Mouse (Mus musculus) heart, postnatal 10 days (tissue): Measurements from ENCODE around the gene Twnk. TPM values are rescaled to one million over a fixed set of nuclear protein-coding genes. Genes with fewer than 3 reads are reported as not detected.

Source experiments
- DNase-seq, 2 experiments: peaks; one replicate each; pipeline ENCODE4 v3.0.0; 2021
- intact Hi-C: fragments of 180-260 bp; cut with DNase I; formaldehyde crosslinking; loops from one replicate; pipeline ENCODE4 v1.15.1; 2025
- total RNA-seq, 2 experiments: library from RNA; stranded (reverse); gene quantifications; 2 replicates each; pipeline ENCODE4 v1.2.3; 2021

Gene Twnk
- total RNA-seq, 2 experiments from 2014 or later = 16.6 to 19.1 TPM

DNA sequence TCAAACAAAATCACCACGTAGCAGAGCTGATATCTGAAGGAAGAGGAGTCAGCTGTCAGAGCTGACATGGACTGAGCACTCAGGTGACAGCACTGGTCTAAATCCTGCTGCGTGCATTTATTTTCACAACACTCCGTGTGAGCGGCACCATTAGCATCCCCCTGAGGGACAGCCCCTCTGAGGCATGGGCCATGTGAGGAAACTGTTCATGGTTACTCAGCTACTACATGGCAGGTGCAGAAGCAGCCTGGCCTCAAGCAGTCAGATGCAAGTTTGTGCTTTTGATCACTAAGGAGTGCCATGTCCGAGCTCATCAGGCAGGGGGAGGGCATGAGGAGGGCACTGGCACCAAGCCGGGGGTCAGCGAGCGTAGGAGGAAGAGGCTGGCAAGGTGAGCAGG is 5.8 kb upstream of the Twnk start:
- no peak for DNase-seq

DNA sequence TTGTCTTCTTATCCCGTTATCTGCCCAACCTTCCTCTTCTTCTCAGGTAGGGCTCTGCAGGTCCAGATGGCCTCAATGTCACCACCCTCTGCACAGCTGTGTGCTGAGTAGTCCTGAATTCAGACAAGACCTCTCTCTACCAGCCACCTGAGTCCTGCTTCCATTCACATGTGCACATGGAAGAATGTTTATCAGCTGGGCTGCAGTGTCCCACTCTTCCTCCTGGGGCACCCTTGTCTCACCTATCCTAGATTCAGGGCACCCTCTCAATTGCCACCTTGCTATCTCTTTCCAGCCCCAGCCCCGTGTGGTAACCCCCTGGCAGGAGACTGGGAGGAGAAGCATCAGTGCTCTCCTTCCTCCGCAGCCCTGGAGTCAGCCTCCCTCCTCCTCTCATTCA is 3.2 kb upstream of the Twnk start:
- intact Hi-C loops = no loop called here
- no peak for DNase-seq

More for the DNA sequence above, 5.8 kb upstream of the Twnk start:
- intact Hi-C loops = no loop called here

DNA sequence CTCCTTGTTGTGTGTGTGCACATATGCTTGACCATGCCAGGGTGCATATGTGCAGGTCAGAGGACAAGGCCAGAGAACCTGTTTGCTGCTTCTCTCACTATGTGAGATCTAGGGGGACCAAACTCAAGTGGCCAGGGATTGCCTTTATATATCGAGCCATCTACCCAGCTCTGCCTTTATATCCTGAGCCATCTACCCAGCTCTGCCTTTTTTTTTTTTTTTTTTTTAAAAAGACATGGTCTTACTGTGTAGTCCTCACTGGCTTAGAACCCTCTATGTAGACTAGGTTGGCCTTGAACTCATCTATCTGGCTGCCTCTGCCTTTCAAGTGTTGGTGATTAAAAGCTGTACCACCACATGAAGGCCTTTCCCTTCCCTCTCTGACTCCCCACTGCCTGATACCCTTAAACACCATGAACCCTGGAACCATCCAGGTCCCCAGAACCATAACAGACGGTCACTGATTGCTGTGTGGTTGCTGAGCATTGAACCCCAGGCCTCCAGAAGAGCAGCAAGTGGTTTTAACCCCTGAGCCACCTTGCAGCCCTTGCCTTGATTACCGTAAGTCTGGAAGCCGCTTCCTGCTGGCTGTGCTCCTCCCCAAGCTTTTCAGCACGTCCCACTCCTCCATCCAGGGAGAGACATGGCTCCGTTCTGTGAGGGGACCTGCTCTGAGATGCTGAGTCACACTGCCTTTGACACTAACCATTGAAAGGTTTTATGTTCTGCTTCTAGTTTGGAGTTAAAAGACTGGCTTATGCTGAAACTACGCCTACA is 1.5 kb upstream of the Twnk start:
- intact Hi-C loops = no loop called here
- DNase-seq = no peak

DNA sequence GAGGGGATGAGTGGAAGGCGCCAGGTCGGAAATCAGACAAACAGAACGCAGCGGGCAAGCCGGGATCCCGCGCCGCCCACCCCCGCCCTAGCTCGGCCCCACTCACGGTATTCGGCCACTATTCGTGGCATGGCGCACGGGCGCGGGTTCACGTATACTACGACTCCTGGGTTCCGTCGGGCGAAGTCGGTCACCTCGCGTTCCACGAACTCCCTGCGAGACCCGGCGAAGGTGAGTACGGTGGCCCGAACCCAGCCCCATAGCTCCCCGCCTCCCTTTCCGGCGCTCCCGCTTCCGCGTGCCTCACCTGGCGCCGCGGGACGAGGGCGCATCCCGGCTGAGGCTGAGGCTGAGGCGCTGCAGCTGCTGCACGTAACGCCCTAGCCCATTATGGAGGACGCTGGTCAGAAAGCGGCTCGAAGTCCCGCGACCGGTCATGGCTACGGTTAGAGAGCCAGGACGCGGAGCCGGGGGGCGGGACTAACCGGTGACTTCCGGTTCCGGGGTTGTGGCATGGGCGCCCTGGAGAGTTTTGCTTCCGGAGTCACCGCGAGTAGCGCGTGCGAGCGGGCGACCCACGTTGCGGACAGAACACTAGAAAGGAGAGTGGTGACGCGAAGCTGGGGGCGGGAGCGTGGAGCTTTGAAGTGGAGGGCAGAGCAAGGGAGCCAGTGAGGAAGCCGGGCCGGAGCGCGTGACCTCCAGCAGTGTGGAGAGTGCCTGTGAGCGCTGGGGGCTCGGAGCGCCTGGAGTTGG is 672 bp downstream of the Twnk start, which contains the start of gene Mrpl43:
Gene Mrpl43, minus strand, starts transcription at position 486 of the 756 bp plus-strand sequence.
- intact Hi-C loops = loop anchor here (5.0 kb wide), 1 partner anchor 36 kb away; no protein-coding TSS in a partner anchor
- DNase-seq = peak; percentile 97 to 99

DNA sequence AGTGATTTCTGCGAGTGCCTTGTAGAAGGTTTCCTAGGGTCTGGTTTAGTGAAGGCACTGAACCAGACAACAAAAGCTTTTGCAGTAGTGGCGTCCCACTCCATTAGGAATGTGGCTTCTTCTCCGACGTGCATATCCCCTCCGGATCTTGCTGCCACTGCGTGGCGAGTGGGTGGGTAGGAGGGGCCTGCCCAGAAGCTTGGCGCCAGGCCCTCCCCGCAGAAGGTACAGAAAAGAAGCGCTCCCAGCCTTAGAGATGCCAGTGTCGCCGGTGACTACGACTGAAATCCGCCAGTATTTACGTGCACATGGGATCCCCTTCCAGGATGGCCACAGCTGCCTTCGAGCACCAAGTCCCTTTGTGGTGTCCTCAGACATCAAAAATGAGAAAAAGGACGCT is 1.6 kb downstream of the Twnk start:
- intact Hi-C loops = loop anchor here (5.0 kb wide), 1 partner anchor 35 kb away; no protein-coding TSS in a partner anchor
- no peak for DNase-seq

DNA sequence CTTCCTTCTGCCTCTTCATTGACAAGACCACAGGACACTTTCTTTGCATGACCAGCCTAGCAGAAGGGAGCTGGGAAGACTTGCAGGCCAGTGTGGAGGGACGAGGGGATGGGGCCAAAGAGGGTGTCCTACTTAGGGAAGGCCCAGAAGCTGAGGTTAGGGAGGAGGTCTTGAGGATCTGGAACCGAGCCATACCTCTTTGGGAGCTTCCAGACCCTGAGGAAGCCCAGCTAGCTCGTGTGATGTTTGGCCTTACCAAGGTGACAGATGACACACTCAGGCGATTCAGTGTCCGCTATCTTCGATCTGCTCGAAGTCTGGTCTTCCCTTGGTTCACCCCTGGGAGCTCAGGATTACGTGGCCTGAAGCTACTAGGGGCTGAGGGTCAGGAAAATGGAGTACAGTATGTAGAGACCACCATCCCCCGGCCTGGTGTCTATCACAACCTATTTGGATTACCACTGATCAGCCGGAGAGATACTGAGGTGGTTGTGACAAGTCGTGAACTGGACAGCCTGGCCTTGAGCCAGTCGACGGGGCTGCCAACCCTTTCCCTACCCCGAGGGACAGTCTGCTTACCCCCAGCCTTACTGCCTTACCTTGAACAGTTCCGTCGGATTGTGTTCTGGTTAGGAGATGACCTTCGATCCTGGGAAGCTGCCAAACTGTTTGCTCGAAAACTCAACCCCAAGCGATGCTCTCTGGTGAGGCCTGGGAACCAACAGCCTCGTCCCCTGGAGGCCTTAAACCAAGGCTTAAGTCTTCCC is 2.1 kb downstream of the Twnk start:
- intact Hi-C loops = loop anchor here (5.0 kb wide), 1 partner anchor 35 kb away; no protein-coding TSS in a partner anchor

DNA sequence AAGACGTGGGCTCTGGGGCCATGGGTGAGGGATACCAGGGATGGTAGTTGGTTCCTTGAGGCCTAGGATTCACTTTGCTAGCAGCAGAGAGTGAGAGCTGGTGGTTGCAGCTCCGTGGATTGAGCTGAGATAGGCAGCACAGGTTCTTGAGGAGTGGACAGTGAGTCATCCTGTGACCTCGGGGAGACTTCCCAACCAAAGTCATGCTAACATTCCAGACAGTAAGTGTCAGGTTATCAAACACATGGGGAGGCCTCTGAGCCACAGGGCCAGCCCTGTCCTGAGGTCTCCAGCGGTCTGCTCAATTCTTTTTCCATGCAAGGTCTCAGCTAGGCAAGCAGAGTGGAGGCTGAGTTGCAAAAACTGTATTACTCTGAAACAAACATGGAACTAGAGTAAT is 5.2 kb downstream of the Twnk start:
- intact Hi-C loops = no loop called here
- DNase-seq = no peak

More for the DNA sequence above, 2.1 kb downstream of the Twnk start:
- DNase-seq = no peak

DNA sequence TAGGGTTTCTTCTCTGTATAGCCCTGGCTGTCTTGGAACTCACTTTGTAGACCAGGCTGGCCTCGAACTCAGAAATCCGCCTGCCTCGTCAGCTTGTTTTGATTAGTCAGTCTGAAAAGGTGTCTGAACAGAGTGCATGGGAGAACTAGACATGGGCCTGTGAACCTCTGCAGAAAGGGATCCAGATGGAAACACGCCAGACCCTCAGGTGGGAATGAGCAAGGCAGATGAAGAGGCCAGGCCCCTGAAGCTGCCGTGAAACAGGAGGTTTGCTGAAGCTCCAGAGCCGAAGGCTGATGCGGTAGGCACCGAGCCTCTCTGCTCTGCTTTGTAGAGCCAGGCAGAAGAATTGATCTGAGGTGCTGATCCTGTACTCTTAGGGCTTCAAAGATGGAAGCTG is 6.8 kb downstream of the Twnk start:
- intact Hi-C loops = loop anchor here (1.0 kb wide), 1 partner anchor 19 kb away; no protein-coding TSS in a partner anchor
- DNase-seq = no peak

DNA sequence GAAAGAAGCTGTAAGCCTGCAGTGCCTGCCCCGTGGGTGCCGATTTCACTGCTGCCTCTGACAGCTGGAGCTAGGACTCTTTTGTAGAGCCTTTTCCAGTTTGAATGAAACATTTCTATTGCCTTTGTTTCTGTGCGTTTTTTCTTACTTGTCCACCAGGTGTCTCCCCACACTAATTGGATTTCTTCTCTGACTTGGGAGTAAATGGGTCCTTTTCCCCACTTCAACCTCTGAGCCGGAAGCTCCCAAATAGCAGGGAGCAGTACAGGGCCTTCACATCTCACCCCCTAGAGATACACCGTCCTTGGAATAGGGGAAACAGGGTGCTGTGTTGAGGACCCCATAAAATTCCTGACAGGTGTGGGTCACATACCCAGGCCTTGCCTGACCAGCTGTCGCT is 7.2 kb downstream of the Twnk start:
- intact Hi-C loops = loop anchor here (1.0 kb wide), 1 partner anchor 19 kb away; no protein-coding TSS in a partner anchor
- peak; percentile 62 to 68 for DNase-seq

DNA sequence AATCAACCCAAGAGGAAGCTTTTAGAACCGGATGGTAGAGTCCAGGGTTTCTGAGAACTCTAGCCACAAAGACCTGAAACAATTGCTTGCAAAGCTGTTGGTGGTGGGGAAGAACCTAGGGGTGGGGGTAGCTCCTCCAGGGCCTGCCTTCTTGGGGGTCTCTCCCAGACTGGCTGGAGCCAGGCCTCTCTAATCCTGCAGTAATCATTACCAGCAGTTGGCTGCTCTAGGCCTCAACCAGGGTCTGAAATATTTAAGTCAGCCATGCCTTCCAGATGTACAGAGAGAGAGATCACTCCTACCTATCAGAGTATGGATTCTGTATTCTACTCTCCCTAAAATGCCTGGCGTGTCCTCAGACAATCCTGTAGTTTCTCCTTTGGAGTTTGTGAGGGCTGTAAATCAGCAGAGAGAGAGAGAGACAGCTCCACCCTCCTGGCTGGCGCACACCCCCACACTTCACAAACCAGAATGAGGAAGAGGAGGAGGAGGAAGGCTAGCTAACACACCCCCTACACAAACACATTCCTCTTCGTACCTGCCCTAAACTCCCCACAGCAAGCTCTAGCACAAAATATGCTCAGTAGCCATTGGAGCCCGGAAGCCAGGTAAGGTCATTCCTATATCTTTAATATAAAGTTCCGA is 8.2 kb downstream of the Twnk start:
- intact Hi-C loops = no loop called here
- DNase-seq = no peak

DNA sequence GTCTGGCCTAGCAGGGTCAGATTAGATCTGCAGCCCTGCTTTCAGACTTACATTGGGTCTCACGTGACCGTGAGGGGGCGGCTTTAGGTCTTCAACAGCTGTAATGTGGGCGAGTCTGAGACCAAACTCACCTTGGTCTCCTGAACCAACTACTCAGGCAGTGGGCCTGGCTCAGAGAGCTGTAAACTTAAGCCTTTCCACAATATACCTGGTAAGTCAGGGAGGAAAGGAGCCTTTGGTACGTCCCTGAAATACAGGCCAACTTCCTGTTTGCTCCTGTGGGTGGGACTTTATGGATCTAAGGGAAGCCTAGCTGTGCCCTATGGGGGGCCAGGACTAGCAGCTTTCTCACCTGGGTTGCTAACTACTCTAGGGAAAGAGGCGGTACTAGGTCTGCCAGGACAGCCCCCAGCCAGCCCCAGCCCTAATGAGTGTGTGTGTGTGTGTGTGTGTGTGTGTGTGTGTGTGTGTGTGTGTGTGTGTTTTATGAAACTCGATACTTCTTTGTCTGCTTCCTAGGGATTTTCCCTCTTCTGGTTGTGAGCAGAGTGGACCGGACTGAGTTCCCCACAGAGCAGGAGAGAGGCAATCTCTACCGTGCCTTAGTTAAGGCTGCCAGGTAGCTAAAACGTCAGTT is 9.0 kb downstream of the Twnk start, which contains the start of gene Lzts2:
Gene Lzts2, plus strand, starts transcription at position 80 of the 637 bp plus-strand sequence.
- intact Hi-C loops = no loop called here
- peak in 1 of 2 experiments; percentile 17 for DNase-seq

DNA sequence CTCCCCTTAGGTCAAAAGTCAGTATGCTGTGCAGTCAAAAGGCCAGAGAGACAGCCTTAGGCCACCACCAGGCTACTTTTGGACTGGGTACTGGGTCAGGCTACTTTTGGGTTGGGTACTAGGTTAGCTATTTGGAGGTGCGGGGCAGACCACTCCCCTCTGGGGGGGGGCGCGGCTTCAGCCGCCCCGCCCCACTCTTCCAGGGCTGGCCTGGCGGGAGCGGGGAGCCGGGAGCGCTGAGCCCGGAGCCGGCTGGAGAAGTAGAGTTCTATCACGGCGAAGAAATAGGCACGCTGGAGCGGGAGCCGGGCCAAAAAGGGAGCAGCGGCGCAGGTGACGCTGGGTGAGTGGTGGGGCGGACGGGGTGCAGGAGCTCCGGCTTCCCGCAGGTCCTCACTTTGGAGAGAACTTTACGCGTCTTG is 9.5 kb downstream of the Twnk start:
- peak; percentile 74 to 80 for DNase-seq
- intact Hi-C loops = no loop called here

DNA sequence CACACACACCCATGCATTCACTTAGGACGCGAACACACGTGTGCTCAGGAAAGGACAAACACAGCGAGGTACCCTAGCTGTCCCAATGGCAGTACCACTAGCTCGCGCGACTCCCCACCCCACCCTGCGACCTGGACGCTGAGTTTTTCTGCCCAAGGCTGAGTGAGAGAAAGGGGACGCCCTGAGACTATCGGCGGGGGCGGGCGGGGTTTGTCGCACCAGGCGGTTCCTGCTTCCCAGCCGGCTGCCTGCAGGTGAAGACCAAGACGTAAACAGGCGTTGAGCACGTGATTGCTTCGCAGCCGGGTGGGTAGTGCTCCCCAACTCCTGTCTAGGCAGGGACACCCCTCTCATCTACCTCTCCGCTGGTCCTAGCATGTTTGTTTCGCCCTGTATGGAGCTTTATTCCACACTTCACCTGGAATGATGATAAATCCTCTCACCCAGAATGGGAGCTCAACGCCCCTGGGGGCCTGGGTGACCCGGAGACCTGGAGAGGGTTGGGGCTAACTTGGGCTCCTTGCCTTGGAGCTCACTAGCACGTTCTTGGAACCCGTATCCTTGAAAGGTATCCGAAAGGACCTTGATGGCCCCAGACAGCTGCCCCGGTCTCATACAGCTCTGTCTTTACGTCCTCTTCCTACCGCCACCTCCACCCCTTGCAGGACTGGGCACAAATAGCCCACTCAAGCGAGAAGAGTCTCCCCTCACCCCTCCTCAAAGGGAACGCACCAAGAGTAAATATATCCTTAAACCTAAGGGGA is 10.2 kb downstream of the Twnk start:
- intact Hi-C loops = no loop called here
- peak; percentile 73 to 77 for DNase-seq

DNA sequence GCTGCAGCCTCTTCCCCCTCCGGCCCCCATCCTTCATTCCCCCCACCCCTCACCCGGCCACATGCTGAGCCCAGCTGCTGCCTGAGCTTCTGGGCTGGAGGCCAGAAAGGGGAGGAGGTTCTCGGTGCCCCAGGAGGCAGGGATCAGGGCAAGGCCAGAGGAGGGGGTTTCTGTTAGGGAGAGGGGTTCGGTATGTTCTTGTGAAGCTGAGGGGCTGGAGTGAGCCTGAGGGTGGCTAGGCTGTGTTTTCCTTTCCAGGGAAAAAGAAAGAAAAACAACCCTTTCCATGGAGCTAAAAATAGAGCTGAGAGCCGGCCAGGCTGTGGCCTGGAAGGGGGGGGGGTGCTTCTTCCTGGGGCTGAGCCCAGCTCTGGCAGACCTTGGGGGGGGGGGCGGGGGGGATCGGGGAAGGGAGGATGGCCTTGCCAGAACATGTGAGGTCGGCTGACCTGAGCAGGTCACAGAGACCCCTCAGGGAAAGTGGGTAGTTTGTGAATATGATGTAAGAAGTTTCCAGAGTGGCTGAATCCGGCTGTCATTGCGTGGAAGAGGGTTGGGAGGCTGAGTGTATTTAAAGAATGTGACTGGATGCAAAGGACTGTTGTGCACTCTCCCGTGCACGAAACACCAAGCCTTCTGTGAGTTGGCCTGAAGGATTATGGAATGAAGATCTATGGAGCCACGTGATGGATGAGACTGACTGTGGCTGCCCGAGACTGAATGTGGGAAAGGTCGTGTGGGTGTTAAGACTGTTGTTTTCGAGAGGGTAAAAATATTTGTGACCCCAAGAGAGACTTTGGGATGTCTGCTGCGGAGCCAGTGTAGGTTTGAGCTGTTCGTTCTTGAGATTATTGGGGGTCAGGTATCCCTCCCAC is 11.1 kb downstream of the Twnk start:
- peak; percentile 92 for DNase-seq
- intact Hi-C loops = no loop called here

DNA sequence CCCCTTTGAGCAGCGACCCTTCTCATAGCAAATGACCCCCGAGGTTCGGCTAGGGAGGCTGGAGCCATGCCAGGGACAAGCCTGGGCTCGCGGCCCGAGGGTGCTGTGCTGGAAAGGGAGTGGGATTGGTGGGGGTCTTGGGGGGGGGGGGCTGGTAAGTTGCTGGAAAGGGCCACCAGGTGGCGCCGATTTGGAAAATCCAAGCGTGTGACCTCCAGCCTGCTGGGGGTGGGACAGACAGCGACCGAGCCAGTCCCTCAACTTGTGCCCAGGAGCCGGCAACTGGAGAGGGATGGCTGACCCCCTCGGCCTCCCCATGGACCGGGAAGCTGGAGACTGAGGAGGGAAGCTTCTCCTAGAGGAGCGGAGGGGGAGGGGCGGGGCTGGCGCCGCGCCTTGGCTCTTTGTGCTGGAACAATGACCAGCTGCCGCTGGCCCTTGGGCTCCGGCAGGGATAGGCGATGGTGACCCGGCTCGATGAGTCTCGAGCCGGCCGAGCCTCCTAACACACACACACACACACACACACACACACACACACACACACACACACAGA is 11.8 kb downstream of the Twnk start:
- DNase-seq = peak; percentile 92
- intact Hi-C loops = no loop called here

DNA sequence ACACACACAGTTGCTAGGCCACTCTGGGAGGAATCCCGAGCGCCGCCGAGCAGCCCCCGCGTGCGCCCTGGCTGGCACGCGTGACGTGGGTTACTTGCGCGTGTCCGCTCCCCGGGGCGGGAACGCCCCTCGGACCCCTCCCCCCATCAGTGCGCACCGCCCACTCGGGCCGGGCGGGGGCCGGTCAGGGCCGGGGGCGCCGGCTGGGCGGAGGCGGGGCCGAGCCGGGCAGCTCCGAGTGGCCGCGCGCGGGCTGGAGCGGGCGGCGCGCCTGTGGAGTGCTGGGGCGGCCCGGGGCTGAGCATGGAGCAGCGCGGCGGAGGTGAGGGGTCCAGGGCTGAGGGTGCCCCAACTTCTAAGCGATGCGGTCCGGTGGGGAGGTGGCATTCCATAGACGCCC is 12.4 kb downstream of the Twnk start:
- DNase-seq = peak; percentile 93 to 94
- intact Hi-C loops = no loop called here

DNA sequence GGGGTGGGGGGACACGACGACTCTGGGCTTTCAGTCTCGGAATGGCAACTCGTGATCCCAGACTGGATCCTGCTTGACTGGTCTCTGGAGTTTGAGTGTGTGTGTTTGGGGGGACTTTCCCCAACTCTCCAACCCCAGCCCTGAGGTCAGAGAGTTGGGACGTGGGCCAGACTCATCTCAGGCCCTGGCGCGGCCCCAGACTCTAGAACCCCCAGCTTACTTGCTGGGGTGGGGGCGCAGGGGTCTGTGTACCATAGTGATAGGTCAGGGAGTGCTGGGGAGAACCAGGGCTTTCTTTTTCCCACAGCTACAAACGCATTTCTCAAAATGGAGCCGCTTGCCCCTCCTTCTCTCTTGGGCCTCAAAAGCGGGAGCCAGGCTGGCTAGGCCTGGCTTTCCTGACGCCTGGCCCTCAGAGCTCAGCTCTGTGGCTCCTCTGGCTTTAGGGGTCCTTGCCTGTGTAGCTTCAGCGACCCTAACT is 12.9 kb downstream of the Twnk start:
- DNase-seq = peak; percentile 60 to 71
- intact Hi-C loops = no loop called here

DNA sequence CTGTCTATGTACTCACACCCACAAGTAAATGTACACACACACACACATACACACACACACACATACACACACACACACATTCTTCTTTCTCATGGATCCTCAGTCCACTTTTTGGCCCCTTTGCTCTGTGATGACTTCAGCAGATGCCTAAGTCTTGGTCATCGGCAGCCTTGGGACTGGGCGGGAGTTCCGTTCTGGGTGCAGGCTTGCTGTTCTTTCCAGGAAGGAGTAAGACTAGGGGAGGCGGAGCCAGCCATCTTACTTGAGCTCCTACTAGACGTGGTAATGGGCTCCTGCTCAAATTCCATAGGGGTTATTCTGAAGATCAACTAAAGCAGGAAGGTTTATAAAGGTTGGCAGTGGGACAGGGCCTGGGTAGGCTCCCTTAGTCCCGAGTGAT is 14.9 kb downstream of the Twnk start:
- DNase-seq = peak; percentile 82 to 83
- intact Hi-C loops = no loop called here
